Mouse (Mus musculus): Measurements from ENCODE around the gene Afm.

Afm gene

GRCm38 (mm10) chr5:90551191-90551590 is 32.5 kb downstream of the Afm start:
- DNase-seq (ENCODE audit: low read depth, low spot score), result no peak

GRCm38 (mm10) chr5:90556052-90556451 is 37.3 kb downstream of the Afm start:
- no peak for DNase-seq (ENCODE audit: low read depth, low spot score)

DNA sequence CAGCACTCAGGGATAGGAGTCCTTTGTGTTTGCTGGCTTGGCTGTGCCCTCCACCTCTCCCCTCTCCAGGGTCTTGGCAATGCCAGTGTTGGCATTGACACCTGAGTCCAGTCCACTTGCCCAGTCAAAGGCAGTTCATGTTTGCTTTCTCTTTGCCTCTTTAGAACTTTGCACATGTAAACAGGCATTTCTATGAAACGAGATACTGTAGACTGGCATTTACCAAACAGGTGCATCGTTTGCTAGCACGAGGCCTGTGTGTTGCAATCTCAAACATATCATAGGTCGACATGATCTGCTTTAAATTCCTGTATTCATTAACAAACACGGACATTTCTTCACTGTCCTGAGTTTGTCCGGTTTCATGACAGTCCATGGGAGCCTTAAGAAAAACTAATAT is 42.0 kb downstream of the Afm start, which contains the start of gene 5830473C10Rik:
5830473C10Rik (plus strand) TSS at position 365 of the 400 bp plus-strand sequence.
- DNase-seq (ENCODE audit: low read depth, low spot score), result no peak

GRCm38 (mm10) chr5:90561721-90562275 is 43.1 kb downstream of the Afm start:
- no peak for DNase-seq (ENCODE audit: low read depth, low spot score)

GRCm38 (mm10) chr5:90562880-90563279 is 44.1 kb downstream of the Afm start:
- no peak for DNase-seq (ENCODE audit: low read depth, low spot score)

- DNase-seq (ENCODE audit: low read depth, low spot score), result no peak
Observed at GRCm38 (mm10) chr5:90564161-90564560, 45.4 kb downstream of the Afm start.

DNA sequence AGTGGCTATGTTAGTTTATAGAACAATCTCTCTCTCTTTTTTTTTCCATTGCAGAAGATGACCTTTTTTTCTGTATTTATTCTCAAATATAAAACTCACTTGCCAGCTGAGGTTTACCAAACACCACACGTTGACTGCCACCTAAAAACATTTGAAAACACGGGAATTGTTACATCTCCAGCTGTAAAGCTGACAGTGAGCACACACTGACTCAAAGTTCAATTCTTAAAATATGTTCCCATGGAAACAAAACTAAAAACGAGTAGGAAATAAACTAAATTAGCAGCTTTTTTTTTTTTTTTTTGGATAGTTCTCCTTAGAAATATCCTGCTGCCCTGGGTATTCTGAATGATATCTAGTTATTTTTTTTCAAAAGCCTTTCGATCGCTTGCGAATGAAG is 46.5 kb downstream of the Afm start:
- no peak for DNase-seq (ENCODE audit: low read depth, low spot score)

GRCm38 (mm10) chr5:90567788-90568187 is 49.1 kb downstream of the Afm start:
- no peak for DNase-seq (ENCODE audit: low read depth, low spot score)

DNA sequence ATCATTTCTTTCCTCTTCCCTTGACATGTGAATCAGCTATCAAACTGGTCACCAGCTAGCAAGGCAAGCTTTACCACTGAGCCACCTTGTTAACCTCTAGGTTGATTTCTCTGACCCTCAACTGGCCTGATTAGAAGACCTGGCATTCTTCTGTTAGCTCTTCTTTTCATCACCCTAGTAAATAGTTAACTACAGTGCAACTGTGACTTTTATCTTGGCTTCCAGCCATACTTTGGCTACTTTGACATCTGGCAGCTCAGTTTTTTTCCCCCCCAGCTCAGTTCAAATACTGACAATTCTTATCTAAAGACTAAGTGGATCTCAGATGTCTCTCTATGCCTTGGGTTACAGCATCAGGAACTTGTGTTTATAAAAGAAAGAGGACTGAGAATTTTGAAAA is 49.6 kb downstream of the Afm start:
- no peak for DNase-seq (ENCODE audit: low read depth, low spot score)

- DNase-seq (ENCODE audit: low read depth, low spot score), result no peak
Observed at GRCm38 (mm10) chr5:90571216-90571615, 52.5 kb downstream of the Afm start.

GRCm38 (mm10) chr5:90577751-90578150 is 59.0 kb downstream of the Afm start:
- DNase-seq (ENCODE audit: low read depth, low spot score), result no peak

- DNase-seq (ENCODE audit: low read depth, low spot score), result no peak
Observed at GRCm38 (mm10) chr5:90579556-90579955, 60.8 kb downstream of the Afm start.

GRCm38 (mm10) chr5:90582179-90582578 is 63.4 kb downstream of the Afm start:
- no peak for DNase-seq (ENCODE audit: low read depth, low spot score)

GRCm38 (mm10) chr5:90584799-90585198 is 66.1 kb downstream of the Afm start:
- no peak for DNase-seq (ENCODE audit: low read depth, low spot score)

- DNase-seq (ENCODE audit: low read depth, low spot score), result no peak
Observed at GRCm38 (mm10) chr5:90586511-90586910, 67.8 kb downstream of the Afm start.

- no peak for DNase-seq (ENCODE audit: low read depth, low spot score)
Observed at GRCm38 (mm10) chr5:90588104-90588503, 69.4 kb downstream of the Afm start.

GRCm38 (mm10) chr5:90588708-90589595 is 70.2 kb downstream of the Afm start:
- peak; percentile 64 for DNase-seq (ENCODE audit: low read depth, low spot score)

DNA sequence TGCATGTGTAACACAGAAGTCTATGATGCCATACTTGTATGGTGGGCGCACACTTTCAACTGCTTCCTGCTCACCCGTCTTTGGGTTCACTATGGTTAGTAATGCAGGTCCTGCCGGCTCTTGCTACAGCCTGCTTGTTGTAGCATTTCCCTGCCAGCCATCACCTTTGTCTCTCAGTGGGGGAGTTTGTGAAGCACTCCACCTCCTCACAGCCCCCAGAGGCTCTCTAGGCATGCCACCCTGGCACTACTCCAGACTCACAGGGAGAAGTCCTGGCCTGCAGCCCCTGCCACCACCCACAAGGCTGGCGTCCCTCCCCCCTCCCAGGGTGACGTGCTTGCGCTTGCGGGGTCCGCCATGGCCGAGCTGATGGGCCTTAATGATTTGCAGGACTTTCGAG is 71.9 kb downstream of the Afm start:
- DNase-seq (ENCODE audit: low read depth, low spot score), result no peak

GRCm38 (mm10) chr5:90591936-90592335 is 73.2 kb downstream of the Afm start:
- no peak for DNase-seq (ENCODE audit: low read depth, low spot score)

DNA sequence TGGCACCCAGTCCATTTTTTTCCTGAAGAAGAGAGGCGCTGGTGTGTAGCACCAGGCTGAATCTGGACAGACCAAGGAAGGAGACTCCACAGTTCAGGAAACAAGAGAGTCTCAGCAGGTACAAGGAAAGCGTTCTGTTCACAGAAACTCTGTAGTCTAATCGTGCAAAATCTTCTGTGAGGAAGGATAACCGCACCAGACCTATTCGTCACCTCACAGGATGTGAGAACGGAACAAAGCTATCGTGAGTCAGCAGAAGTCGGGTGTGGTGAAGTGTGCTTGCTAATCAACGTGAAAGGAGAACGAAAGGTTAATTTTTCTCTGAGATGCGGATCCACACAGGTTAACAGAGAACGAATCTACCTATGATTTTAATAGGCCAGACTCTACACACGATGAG is 76.2 kb downstream of the Afm start:
- DNase-seq (ENCODE audit: low read depth, low spot score), result peak; percentile 75

GRCm38 (mm10) chr5:90596155-90596554 is 77.4 kb downstream of the Afm start:
- DNase-seq (ENCODE audit: low read depth, low spot score), result no peak

GRCm38 (mm10) chr5:90601469-90601868 is 82.7 kb downstream of the Afm start:
- peak; percentile 17 for DNase-seq (ENCODE audit: low read depth, low spot score)
